Mouse (Mus musculus) G1E (cell line): Measurements from ENCODE around the gene Rep15.

ENCODE experiments used
- CTCF ChIP-seq: IDR thresholded peaks from 2 replicates; pipeline ENCODE4 v1.5.1; 2012; ENCODE audit warnings: low read depth, low read length, inconsistent platforms, mixed read lengths
- GATA1 ChIP-seq: IDR thresholded peaks from 2 replicates; pipeline ENCODE4 v1.6.1; 2012; ENCODE audit warnings: borderline replicate concordance, low read length, inconsistent platforms, mixed read lengths
- GATA2 ChIP-seq: IDR thresholded peaks from 2 replicates; pipeline ENCODE4 v1.6.1; 2012; ENCODE audit warnings: low read depth, low read length, inconsistent platforms, borderline replicate concordance
- POLR2AphosphoS5 ChIP-seq: IDR thresholded peaks from 2 replicates; pipeline ENCODE4 v1.6.1; 2012; ENCODE audit warnings: low read depth, low read length, inconsistent platforms; ENCODE audit not compliant: insufficient replicate concordance
- TAL1 ChIP-seq: conservative IDR thresholded peaks from 2 replicates; pipeline ENCODE4 v1.6.1; 2012; ENCODE audit warnings: low read depth, low read length, inconsistent platforms, mixed read lengths

GRCm38 (mm10) chr6:146998710-146999109, 33.7 kb upstream of the Rep15 start:
- no peak for TF ChIP-seq TAL1
- TF ChIP-seq CTCF: no peak
- no peak for TF ChIP-seq GATA1
- TF ChIP-seq GATA2: no peak
- TF ChIP-seq POLR2AphosphoS5: no peak
